Mouse (Mus musculus) kidney, embryonic 14.5 days (tissue): ENCODE measurements at regions not wholly inside any gene's neighbourhood (a gene's known extent, or its start where the extent isn't known, plus 50 kb on each side); places are given as distances from the start of the nearest gene placed in this dataset.
A peak's percentile ranks its signal among the peaks of the same experiment; 100 is the strongest.

Source experiments
- ATAC-seq: fragments of 200-750 bp; cut with Nextera tagmentation; 2 replicates; pipeline ENCODE4 v1.8.0; 2017; ENCODE audit warnings: moderate number of reproducible peaks, mild to moderate bottlenecking, moderate TSS enrichment, moderate library complexity; ENCODE audit not compliant: low FRiP score, low TSS enrichment
- H3K27ac ChIP-seq: fragments of 300-500 bp; sonication (generic); 2 replicates; pipeline ENCODE4 v1.5.1; 2014; ENCODE audit warnings: low read depth, mild to moderate bottlenecking, low read length, moderate library complexity, mixed read lengths
- H3K27me3 ChIP-seq: fragments of 300-500 bp; sonication (generic); 2 replicates; pipeline ENCODE4 v1.6.1; 2014; ENCODE audit warnings: mild to moderate bottlenecking, low read length; ENCODE audit not compliant: control insufficient read depth, insufficient read depth
- H3K36me3 ChIP-seq: fragments of 300-500 bp; sonication (generic); 2 replicates; pipeline ENCODE4 v1.6.1; 2014; ENCODE audit warnings: low read length, mixed read lengths; ENCODE audit not compliant: control insufficient read depth, insufficient read depth
- H3K4me1 ChIP-seq: fragments of 300-500 bp; sonication (generic); 2 replicates; pipeline ENCODE4 v1.6.1; 2014; ENCODE audit warnings: low read length, mixed read lengths; ENCODE audit not compliant: control insufficient read depth, insufficient read depth
- H3K4me2 ChIP-seq: fragments of 300-500 bp; sonication (generic); replicated peaks from 2 replicates; pipeline ENCODE4 v1.6.1; 2014; ENCODE audit warnings: low read depth, mild to moderate bottlenecking, low read length
- H3K4me3 ChIP-seq: fragments of 300-500 bp; sonication (generic); 2 replicates; pipeline ENCODE4 v1.5.1; 2014; ENCODE audit warnings: mild to moderate bottlenecking, low read length
- H3K9ac ChIP-seq: fragments of 300-500 bp; sonication (generic); 2 replicates; pipeline ENCODE4 v1.6.1; 2014; ENCODE audit warnings: low read depth, mild to moderate bottlenecking, low read length, moderate library complexity
- H3K9me3 ChIP-seq: fragments of 300-500 bp; sonication (generic); 2 replicates; pipeline ENCODE4 v1.6.1; 2016; ENCODE audit warnings: low read length; ENCODE audit not compliant: control insufficient read depth
- WGBS: fragments of 180-500 bp; shearing (Covaris S2); extraction: QIAGEN DNeasy Blood & Tissue Kit; methylation state at CpG from one replicate; pipeline ENCODE4 v1.1.7; 2014; 5-methylcytosine and 5-hydroxymethylcytosine counted together

DNA sequence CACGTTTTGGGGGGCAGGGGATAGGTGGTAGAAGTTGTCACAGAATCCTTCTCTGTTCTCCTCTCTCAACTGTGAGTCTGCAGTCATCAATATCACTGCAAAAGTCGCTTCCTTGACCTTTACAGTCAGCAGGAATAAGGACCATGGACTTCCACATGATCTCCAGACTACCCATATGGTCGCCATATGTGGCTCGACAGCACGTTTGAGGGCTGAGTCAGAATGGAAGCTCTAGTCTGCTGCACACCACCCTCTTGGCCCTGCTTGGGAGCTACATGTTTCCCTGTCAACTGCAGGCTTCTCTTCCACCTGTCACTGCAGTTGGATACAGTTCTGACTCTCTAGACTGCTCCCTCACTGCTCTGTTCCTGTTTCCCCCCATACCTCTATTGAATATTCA lies 590.6 kb downstream of the Isl1 start:
- Histone ChIP-seq H3K4me1 (no peaks in the 10 kb centered on the region), H3K27ac (no peak overlapping the region), H3K9ac (no peak overlapping the region), H3K36me3 (no peaks in the 10 kb centered on the region), H3K4me2 (no peak overlapping the region), H3K9me3 (no peaks in the 10 kb centered on the region), H3K4me3 (no peak overlapping the region), H3K27me3 (no peaks in the 10 kb centered on the region)
- ATAC-seq, result no peak
- WGBS, result 78% methylated on average over 5 of the region's 5 CpGs

DNA sequence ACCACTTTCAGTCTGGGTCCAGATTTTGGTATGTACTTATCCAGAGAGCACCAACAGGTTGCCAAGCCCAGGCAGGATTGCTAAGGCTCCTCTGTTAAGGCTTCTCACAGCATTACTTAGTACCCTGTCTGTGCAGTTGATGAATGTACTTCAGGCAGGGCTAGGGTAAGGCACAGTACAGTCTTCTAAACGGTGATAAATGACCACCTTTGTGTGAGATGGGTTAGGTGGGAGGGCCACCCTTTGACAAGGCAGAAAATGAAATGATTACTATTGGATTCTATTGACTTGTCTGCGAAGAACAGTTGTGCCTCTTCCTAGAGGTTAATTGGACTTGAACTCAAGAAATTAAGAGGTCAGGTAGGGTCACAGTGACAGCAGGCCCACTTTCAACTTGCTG lies 594.4 kb upstream of the Itga1 start:
- Histone ChIP-seq H3K36me3 (no peaks in the 10 kb centered on the region), H3K4me2 (no peak overlapping the region), H3K4me1 (no peaks in the 10 kb centered on the region), H3K9me3 (no peaks in the 10 kb centered on the region), H3K9ac (no peak overlapping the region), H3K27ac (no peak overlapping the region), H3K27me3 (no peaks in the 10 kb centered on the region), H3K4me3 (no peak overlapping the region)
- ATAC-seq, result no peak
- 31% methylated on average over 2 of the region's 2 CpGs for WGBS

DNA sequence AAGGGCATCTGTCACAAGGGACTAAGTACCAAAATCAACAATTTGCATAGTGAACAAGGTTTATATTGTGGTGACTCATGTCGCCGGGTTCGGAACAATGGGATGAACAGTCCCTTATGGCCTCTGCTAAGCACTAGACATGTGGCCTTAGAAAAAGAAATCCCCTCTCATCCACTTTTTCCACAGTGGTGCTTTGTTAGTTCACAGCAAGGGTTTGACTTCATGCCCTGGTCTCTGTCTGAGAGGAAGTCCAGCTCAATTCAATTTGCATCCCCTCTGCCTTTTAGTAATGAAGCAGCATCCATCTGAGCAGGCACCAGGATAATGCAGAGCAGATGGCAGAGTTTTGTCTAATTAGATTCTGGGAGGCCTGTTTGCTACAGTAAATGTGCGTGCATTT lies 585.7 kb upstream of the Itga1 start:
- Histone ChIP-seq H3K4me3 (no peak overlapping the region), H3K9me3 (no peaks in the 10 kb centered on the region), H3K36me3 (no peaks in the 10 kb centered on the region)

DNA sequence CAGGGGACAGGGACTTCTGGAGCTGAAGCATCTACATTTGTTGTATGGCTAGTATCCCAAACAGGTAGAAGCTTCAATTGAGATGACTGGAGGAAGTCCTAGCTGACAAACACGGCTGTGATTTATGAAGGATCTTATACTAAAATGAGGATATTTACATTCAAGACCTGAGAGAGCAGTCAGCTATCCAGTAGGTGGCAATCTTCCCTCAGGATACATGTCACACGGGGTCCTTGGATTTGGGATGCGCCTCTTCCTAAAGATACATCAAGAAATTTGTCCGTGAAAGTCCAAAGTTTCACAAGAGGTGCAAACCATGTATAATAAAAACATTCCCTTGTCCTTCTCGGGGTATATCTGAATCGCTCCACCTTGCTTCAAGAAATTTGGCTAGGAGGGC lies 577.8 kb upstream of the Itga1 start:
- Histone ChIP-seq H3K9ac (no peak overlapping the region), H3K9me3 (no peaks in the 10 kb centered on the region), H3K27me3 (no peaks in the 10 kb centered on the region), H3K4me2 (no peak overlapping the region), H3K4me1 (no peaks in the 10 kb centered on the region), H3K27ac (no peak overlapping the region), H3K36me3 (no peaks in the 10 kb centered on the region), H3K4me3 (no peak overlapping the region)
- ATAC-seq, result no peak
- 36% methylated on average over 6 of the region's 6 CpGs for WGBS

More for the DNA sequence above, 585.7 kb upstream of the Itga1 start:
- Histone ChIP-seq H3K9ac (no peak overlapping the region), H3K4me1 (no peaks in the 10 kb centered on the region), H3K4me2 (no peak overlapping the region), H3K27ac (no peak overlapping the region), H3K27me3 (no peaks in the 10 kb centered on the region)
- ATAC-seq, result no peak
- 87% methylated on average over 4 of the region's 4 CpGs for WGBS

DNA sequence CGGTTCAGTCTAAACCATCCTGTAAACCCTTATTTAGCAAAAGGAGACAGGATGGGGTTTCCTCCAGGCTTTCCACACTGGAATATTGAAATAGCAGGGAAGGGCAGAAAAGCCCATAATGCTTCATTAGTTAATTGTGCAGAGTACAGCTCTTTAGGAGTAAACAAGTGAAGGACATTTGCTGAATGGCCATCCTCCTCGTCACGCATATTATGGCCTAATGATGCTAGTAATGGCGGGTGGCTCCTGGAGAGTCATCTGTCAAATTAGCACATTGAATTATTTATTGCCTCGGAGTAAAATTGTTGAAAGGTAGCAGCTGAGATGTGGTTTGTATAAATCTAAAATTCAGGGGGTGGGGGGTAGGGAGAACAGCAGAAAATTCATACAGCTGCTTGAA lies 575.1 kb upstream of the Itga1 start:
- no peak for ATAC-seq
- H3K4me1 ChIP-seq, result no peaks in the 10 kb centered on the region

DNA sequence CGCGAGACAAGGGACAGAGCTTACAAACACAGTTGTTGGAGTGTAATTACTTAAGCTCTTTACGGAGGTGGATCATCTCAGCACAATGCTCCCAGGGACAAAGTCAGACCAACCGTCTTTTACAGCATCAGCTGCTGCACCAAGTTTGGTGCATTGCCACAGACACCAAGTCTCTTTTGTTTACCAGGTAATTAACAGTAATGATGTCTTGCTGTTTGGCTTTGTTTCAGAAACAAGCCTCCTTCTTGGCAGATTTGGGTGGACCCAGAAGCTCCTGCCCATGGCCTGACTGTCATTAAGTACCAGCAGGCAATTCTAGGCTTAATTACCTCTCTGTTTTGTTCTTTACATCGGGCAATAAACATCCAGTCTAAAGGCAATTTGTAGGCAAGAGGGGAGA lies 572.0 kb upstream of the Itga1 start:
- Histone ChIP-seq H3K27ac (no peak overlapping the region), H3K36me3 (no peaks in the 10 kb centered on the region), H3K9ac (no peak overlapping the region), H3K4me3 (no peak overlapping the region), H3K4me1 (0 out of 2 replicates have a peak, but pooled peaks cover 2% of the 10 kb centered on the region), H3K9me3 (no peaks in the 10 kb centered on the region), H3K27me3 (no peaks in the 10 kb centered on the region), H3K4me2 (no peak overlapping the region)
- ATAC-seq, result no peak
- 26% methylated on average over 5 of the region's 5 CpGs for WGBS

More for the DNA sequence above, 575.1 kb upstream of the Itga1 start:
- 49% methylated on average over 5 of the region's 5 CpGs for WGBS
- H3K4me2 ChIP-seq, result no peak overlapping the region
- no peak overlapping the region for H3K9ac ChIP-seq
- no peaks in the 10 kb centered on the region for H3K9me3 ChIP-seq
- no peak overlapping the region for H3K27ac ChIP-seq
- no peaks in the 10 kb centered on the region for H3K27me3 ChIP-seq
- H3K36me3 ChIP-seq, result no peaks in the 10 kb centered on the region
- H3K4me3 ChIP-seq, result no peak overlapping the region

DNA sequence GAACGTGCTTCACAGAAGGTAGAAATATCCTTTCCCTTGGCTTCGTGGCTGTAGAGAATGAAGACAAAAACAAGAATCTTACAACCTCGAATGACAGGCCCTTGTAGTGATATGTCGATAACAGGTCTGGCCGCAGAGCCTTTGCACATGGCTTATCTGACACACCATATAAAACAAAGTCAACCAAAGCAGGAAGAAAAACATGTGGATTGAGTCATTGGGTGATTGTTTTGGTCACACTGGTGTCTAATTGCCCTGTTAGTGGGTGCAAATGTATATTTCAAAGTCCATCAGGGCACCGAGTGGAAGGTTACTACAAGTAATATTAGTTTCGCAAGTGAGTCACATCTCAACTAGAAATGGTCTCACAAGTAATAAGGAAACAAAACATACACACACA lies 569.9 kb upstream of the Itga1 start:
- H3K4me1 ChIP-seq, result 0 out of 2 replicates have a peak, but pooled peaks cover 2% of the 10 kb centered on the region
- 64% methylated on average over 7 of the region's 7 CpGs for WGBS
- no peak for ATAC-seq
- no peaks in the 10 kb centered on the region for H3K36me3 ChIP-seq
- H3K4me2 ChIP-seq, result no peak overlapping the region
- H3K9ac ChIP-seq, result no peak overlapping the region
- H3K27me3 ChIP-seq, result no peaks in the 10 kb centered on the region
- no peak overlapping the region for H3K27ac ChIP-seq
- no peak overlapping the region for H3K4me3 ChIP-seq
- no peaks in the 10 kb centered on the region for H3K9me3 ChIP-seq

DNA sequence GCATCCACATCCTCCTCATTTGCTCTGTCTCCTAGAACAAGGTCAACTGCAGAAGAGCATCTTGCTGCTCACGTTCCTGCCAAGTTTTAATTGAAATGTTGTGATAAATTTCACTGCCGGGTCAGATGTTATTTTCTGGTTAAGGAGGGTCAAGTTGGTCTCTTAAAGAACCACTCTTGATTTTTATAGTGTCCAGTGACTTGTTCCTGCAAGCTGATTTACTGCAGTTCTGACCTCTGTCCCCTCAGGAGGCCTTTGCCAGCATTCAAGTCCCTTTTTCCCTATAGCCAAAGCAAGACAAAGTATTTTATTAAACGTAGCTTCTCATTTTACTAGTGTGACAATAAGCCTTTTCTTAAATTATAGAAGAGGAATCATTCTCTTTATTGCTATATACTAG lies 567.8 kb upstream of the Itga1 start:
- Histone ChIP-seq H3K27me3 (no peaks in the 10 kb centered on the region), H3K27ac (no peak overlapping the region), H3K9me3 (no peaks in the 10 kb centered on the region), H3K4me1 (0 out of 2 replicates have a peak, but pooled peaks cover 2% of the 10 kb centered on the region), H3K9ac (no peak overlapping the region), H3K36me3 (no peaks in the 10 kb centered on the region), H3K4me2 (no peak overlapping the region), H3K4me3 (no peak overlapping the region)
- WGBS, result 17% methylated on average over 3 of the region's 3 CpGs
- peak; percentile 73; the same call in 1 of the 2 replicates for ATAC-seq

DNA sequence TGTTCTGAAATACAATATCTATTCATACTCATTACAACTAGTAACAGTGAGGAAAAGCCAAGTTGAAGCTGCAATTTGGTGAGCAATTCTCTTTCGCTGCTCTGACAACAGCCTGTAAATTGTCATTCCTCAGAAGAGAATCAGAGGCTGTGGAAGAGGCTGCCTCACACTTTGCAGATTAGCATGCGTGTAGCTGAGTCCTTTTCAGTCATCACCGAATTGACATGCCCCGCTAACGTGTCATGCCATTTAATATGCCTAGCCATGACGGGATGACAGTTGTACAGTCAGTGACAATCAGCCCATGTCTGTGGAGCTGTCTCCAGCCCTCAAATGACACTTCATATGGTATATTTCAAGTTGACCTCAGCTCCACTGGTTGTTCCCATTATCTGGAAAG lies 553.4 kb upstream of the Itga1 start:
- Histone ChIP-seq H3K4me2 (no peak overlapping the region), H3K9me3 (no peaks in the 10 kb centered on the region), H3K4me3 (no peak overlapping the region), H3K9ac (no peak overlapping the region), H3K27me3 (no peaks in the 10 kb centered on the region), H3K27ac (no peak overlapping the region), H3K36me3 (no peaks in the 10 kb centered on the region), H3K4me1 (no peaks in the 10 kb centered on the region)
- ATAC-seq, result no peak
- WGBS, result 82% methylated on average over 6 of the region's 6 CpGs

DNA sequence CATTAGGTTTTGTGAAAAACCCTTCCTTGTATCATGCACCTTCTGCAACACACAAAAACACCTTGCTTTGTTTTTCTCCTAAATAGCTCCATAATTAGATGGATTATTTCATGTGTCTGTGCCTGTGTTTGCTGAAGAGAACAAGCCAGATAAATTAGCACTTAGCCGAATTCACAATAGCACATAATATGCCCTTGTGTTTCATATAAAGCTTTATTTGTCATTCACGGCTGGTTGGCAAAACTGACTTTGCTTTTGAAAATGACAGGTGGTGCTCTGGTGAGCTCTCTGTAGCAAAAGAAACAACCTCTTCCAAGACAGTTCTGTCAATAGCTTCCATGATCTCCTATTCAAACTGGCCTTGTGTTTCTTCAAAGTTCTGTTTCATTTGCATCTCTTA lies 551.2 kb upstream of the Itga1 start:
- Histone ChIP-seq H3K27me3 (no peaks in the 10 kb centered on the region), H3K4me2 (no peak overlapping the region), H3K4me3 (no peak overlapping the region), H3K9ac (no peak overlapping the region), H3K9me3 (no peaks in the 10 kb centered on the region), H3K4me1 (no peaks in the 10 kb centered on the region), H3K27ac (no peak overlapping the region), H3K36me3 (no peaks in the 10 kb centered on the region)
- ATAC-seq, result no peak
- WGBS, result 93% methylated on average over 2 of the region's 2 CpGs
